Mouse (Mus musculus) spleen, embryonic (tissue): ENCODE measurements around the gene Ifitm6.
"Not testable (repeated sequence)": the region's sequence is repeated elsewhere in the genome, so short reads cannot be mapped to it uniquely, and the experiment has no call there.

Experiments
- CTCF ChIA-PET: fragments of 350-600 bp; sonication (Branson Sonifier 250); formaldehyde crosslinking; loops from one replicate; lab custom pipeline; 2022; lab: Charles Lee

Ifitm6 gene

GRCm38 (mm10) chr7:141017824-141018223, at the start of gene Ifitm6:
Gene Ifitm6 (minus strand): TSS chr7:141017924.
- CTCF ChIA-PET = not testable (repeated sequence)

GRCm38 (mm10) chr7:141064576-141064975, 46.9 kb upstream of the Ifitm6 start:
- CTCF ChIA-PET = interaction anchor here (0.6 kb wide), 2 partner anchors 239 to 458 kb away, joined by 4 to 6 read pairs; no protein-coding TSS in a partner anchor

DNA sequence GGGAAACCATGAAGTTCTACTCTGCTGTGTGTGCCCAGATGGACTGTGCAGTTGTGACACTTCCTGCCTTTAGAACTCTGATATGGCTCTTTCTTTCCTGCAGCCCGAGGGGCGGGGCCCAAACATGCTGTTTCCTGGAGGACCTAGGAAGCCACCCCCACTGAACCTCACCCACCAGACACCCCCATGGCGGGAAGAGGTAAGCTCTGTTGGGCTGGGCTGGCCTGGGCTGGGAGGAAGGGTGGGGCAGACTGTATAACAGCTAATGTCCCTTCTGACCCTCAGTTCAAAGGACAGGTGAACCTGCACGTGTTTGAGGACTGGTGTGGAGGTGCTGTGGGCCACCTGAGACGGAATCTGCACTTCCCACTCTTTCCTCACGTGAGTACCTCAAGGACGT, 46.5 kb upstream of the Ifitm6 start:
- CTCF ChIA-PET = interaction anchor here (0.6 kb wide), 1 partner anchor 239 kb away, joined by 6 read pairs; no protein-coding TSS in a partner anchor

- CTCF ChIA-PET = no interaction called here
Measured at GRCm38 (mm10) chr7:141063353-141063752, 45.6 kb upstream of the Ifitm6 start.

DNA sequence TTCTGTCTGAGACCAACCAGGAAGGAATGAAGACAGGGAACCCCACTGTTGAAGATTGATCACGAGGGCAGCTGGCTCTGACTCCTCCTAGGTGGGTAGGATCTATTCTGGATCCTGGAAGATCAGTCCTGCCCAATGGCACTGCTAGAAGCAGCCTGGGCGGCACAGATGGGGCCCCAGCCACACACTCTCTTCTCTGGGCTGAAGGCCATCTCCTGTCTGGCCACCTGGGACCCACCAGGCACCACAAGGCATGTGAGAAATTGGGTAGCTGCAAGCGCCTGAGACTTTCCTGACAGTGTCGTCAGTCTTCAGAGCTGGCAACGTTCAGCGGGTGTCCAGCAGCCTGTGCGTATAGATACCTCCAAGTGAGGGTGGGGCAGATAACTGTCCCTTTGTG, 44.8 kb upstream of the Ifitm6 start:
- CTCF ChIA-PET = no interaction called here

- CTCF ChIA-PET = no interaction called here
Measured at GRCm38 (mm10) chr7:141061269-141061692, 43.6 kb upstream of the Ifitm6 start.

DNA sequence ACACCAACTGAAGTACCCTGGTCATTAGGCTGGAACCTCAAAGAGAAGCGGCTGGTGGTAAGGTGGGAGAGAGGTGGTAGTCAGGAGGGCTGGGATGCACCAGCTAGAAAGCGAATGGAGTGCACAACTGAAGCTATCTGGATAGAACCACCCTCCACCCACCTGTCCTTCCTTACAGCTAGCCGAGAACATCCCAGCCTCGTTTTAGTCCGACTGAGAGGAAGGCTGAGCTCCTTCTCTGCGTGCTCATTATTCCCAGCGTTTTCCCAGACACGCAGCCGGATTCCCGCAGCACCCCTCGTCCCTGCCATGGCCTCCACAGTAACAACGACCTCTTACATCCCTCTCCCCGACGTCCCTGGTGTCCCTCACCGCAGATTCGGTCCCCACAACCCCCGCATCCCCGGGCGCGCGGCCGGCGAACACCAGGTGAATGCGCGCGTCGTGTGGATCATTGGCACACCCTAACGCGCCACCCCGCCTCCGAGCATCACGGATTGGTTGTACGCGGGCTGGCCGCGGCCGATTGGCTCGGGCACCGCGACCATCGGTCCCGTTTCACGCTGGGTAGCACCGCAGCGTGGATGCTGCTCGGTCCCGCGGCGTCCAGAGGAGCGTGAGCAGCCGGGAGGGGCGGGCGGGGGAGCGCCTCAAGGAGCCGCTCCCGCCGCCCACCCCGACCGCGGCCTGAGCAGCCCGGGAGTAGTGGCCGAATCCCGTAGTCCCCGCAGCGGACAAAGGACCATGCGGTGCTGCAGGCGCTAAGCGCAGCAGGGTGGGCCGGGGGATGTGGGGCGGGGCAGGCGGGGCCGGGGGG, 42.9 kb upstream of the Ifitm6 start, which contains the start of gene B4galnt4:
Gene B4galnt4, plus strand, starts transcription at position 679 of the 817 bp plus-strand sequence.
- CTCF ChIA-PET = no interaction called here

DNA sequence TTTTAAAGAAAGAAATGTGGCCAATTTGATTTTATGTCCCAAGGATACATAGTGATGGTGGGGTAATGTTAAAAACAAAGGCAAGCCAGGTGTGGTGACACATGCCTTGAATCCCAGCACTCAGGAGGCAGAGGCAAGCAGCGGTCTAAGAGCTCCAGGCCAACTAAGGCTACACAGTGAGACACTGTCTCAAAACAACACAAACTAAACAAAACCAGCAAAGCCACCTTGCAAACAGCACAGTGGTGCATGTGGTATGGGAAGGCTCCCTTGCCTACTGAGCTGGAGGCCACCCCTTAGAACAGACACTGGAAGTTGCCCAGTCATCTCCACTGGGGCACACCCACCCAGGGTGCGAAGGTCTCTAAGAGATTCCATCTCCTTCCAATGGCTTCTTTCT, 42.2 kb upstream of the Ifitm6 start:
- CTCF ChIA-PET = interaction anchor here (0.7 kb wide), 1 partner anchor 26 kb away, joined by 3 read pairs; no protein-coding TSS in a partner anchor

GRCm38 (mm10) chr7:141058601-141059341, 41.0 kb upstream of the Ifitm6 start:
- CTCF ChIA-PET = interaction anchor here (0.7 kb wide), 1 partner anchor 160 kb away, joined by 15 read pairs; no protein-coding TSS in a partner anchor

GRCm38 (mm10) chr7:141057541-141057940, 39.8 kb upstream of the Ifitm6 start:
- CTCF ChIA-PET = no interaction called here

DNA sequence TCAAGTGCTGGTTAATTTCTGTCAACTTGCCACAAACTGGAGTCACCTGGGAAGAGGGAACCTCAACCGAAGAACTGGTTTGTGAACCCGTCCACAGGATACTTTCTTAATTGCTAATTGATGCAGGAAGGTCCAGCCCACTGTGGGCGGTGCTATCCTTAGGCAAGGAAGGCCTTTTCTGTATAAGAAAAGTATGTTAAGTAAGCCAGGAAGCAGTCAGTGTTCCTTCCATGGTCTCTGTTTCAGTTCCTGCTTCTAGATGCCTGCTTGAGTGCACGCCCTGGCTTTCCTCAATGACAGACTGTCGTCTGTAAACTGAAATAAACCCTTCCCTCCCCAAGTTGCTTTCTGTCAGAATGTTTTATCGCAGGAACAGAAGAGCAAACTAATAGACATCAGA, 39.3 kb upstream of the Ifitm6 start:
- CTCF ChIA-PET = no interaction called here

- CTCF ChIA-PET = no interaction called here
Measured at GRCm38 (mm10) chr7:141055785-141056184, 38.1 kb upstream of the Ifitm6 start.

GRCm38 (mm10) chr7:141052421-141052820, 34.7 kb upstream of the Ifitm6 start:
- CTCF ChIA-PET = interaction anchor here (0.9 to 1.8 kb wide), 2 partner anchors 143 to 149 kb away, joined by 3 to 5 read pairs; no protein-coding TSS in a partner anchor

GRCm38 (mm10) chr7:141052016-141052415, 34.3 kb upstream of the Ifitm6 start:
- CTCF ChIA-PET = interaction anchor here (0.7 to 1.8 kb wide), 3 partner anchors 18 to 149 kb away, joined by 3 to 5 read pairs (median 4); no protein-coding TSS in a partner anchor

DNA sequence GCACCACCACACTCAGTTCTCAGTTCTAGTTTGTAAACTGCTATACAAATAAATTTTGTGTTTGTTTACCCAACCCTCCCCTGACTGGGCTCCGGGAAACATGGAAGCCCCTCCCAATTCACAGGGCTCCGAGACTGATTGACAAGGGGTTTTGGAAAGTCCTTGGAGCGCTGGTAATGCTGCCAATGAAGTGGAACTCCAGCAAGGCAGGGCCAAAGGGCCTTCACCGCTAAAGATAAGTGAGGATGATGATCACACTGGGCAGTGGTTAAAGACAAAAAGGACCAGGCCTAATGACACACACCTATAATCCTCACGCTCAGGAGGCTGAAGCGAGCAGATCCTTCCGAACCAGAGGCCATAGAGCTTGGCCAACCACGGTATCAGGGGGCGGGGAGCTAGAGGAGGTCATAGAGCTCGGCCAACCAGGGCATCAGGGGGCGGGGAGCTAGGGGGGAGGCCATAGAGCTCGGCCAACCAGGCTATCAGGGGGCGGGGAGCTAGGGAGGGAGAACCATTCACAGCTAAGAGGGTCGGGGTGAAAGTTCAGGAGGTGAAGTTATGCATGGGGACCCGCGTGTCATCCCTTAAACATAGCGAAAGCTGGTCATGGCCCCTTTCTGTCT, 33.4 kb upstream of the Ifitm6 start:
- CTCF ChIA-PET = interaction anchor here (0.7 kb wide), 2 partner anchors 18 to 287 kb away, joined by 4 to 6 read pairs; partner anchors contain the start of gene Eps8l2

- CTCF ChIA-PET = interaction anchor here (0.7 to 3.5 kb wide), 6 partner anchors 11 to 313 kb away, joined by 3 to 21 read pairs (median 5); partner anchors contain the start of genes Ifitm1 and Odf3
Measured at GRCm38 (mm10) chr7:141049326-141049725, 31.6 kb upstream of the Ifitm6 start.

DNA sequence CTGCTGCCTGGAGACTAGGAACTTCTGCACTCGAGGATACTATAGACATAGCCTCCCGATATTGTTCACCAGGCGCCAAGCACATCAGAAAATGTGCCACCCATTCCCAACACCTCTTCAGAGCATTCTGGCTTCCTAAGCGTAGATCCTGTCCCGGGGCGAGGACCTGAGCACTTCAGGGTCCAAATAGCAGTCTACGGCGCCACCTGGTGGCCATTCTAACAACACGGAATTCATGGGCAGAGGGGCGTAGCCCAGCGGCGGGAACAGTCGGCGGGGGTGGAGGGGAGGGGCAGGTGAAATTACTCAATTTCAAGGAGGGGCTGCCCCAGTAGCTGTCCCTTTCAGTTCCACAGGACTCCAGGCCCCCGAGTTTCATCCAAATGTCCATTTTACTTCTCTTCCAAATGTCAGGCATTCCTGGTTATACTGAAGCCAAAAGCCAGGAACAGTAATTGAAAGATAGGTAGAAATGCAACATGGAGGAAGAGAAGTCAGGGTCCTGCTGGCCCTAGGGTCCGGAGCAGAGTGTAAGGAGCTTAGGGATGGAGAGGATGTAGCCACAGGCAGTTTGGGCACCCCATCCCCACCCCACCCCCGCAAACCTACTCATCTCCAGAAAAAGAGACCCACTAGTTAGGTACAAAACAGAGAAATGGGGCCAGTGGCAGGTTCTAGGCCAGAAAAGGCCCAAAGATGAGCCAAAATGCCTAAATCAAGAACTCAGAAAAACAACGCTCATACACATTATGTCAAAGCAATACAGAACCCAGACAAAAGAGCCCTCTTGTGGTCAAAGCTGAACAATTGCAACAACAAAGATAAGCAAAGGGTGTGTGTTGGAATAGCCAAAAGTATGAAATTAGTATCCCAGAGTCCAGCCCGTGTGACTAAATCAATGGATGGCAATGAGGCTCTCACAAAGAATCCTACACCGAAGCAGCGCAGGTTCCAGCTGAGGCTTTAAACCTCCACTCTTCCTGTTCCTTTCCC, 30.8 kb upstream of the Ifitm6 start:
- CTCF ChIA-PET = interaction anchor here (0.5 to 3.5 kb wide), 9 partner anchors 10 to 313 kb away, joined by 3 to 21 read pairs (median 5); partner anchors contain the start of genes Ifitm1 and Odf3

DNA sequence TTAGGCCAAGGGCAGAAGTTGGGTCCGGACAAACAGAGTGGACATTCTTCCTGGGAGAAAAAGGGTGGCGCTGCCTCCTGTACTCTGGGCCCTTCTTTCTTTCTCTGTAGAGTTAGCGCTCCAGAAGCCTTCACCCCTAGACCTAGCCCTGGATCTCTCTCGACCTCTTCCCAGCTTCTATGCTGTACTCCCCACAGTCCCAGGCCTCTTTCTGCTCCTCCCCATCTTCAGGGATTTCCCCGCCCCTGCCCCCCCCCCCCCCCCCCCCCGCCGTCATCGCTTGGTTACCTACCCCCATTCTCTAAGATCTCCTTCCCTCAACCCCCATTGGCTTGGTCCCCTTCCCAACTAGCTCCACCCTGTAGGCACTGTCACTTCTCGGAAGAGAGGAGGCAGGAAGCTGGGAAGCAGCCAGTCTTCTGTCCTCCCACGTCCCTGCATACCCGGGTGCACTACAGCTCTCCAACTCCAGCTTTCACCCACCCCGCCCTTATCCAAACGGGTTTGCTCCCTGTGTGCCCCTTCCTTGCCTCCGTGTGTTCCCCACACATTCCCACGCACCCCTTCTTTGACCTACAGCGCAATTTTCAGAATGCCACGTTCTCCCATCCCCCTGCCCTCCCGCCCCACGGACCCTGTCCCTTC, 30.0 kb upstream of the Ifitm6 start:
- CTCF ChIA-PET = interaction anchor here (0.5 to 3.5 kb wide), 4 partner anchors 50 to 200 kb away, joined by 8 to 21 read pairs (median 10); partner anchors contain the start of gene Odf3

GRCm38 (mm10) chr7:141046931-141047580, 29.3 kb upstream of the Ifitm6 start:
- CTCF ChIA-PET = interaction anchor here (1.9 to 3.5 kb wide), 3 partner anchors 138 to 200 kb away, joined by 8 to 21 read pairs (median 8); partner anchors contain the start of gene Odf3
